Mouse (Mus musculus): ENCODE measurements at regions not wholly inside any gene's neighbourhood (a gene's known extent, or its start where the extent isn't known, plus 50 kb on each side); places are given as distances from the start of the nearest gene placed in this dataset.

GRCm38 (mm10) chr10:14941875-14942274 lies 223.9 kb upstream of the Gje1 start:
- DNase-seq (no peak), ATAC-seq (no peak)
- Histone ChIP-seq H3K9me3 (ENCODE audit: low read length) (no peaks in the 10 kb centered on the region), H3K4me1 (ENCODE audit: insufficient read depth) (no peaks in the 10 kb centered on the region), H3K27ac (ENCODE audit: low read depth) (no peak overlapping the region), H3K4me3 (ENCODE audit: low read depth, low read length) (no peak overlapping the region), H3K36me3 (replicated peaks; ENCODE audit: insufficient read depth, low read length) (no peaks in the 10 kb centered on the region), H3K27me3 (ENCODE audit: insufficient read depth, low read length) (no peaks in the 10 kb centered on the region), H3K4me2 (ENCODE audit: low read depth, low read length) (no peak overlapping the region), H3K9ac (replicated peaks) (no peak overlapping the region)
- TF ChIP-seq EP300 (IDR thresholded peaks at IDR 0.05; ENCODE audit: low read depth) (no peak), CTCF (IDR thresholded peaks at IDR 0.05; ENCODE audit: low read depth) (no peak)
- 61% methylated on average over 2 of the region's 2 CpGs for WGBS (ENCODE audit: insufficient replicate concordance)

Data from liver, postnatal 0 days (tissue).